Mouse (Mus musculus): ENCODE results near the gene Ccdc6. TPM values are rescaled to one million over a fixed set of nuclear protein-coding genes. Genes with fewer than 3 reads are reported as not detected.

The Ccdc6 gene
- polyA plus RNA-seq, 1 experiment from 2014 or later = 14.0 TPM

DNA sequence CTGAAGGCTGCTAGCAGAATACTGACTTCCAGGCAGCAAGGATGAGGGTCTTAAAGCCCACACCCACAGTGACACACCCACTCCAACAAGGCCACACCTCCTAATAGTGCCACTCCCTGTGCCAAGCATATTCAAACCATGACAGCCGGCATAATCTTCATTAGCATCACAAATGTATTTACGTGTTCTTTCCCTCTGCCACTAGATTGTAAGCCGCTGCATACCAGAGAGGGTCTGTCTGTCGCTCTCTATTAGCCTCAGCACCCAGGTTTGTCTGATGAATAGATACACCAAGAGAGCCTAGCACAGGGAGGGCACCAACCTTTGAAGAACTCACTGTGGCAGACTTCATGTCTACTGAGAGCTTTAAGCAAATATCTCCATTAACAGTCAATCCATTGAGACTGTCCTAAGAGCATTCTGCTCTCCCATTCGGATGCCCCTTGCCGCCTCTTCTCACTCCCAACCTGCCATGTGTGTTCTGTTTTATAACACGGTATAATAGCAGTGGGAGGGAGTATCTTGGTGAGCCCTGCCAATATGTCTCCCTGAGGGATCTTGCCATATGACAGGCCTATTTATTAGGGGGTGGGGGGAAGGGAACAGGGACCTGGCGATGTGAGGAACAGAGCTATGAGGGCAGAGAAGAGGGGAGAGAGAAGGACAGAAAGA, 30.3 kb upstream of the Ccdc6 start:
- no peak for ATAC-seq (replicated peaks; ENCODE audit: extremely low read depth, insufficient read depth, low FRiP score)
- Histone ChIP-seq H3K4me1 (ENCODE audit: control insufficient read depth, insufficient read depth, low read length) (no peaks in the 10 kb centered on the region), H3K9me3 (replicated peaks; ENCODE audit: control insufficient read depth, low read length) (peaks cover 5% of the 10 kb centered on the region), H3K4me3 (ENCODE audit: low read length) (no peak overlapping the region), H3K4me2 (ENCODE audit: low read depth, low read length) (no peak overlapping the region), H3K36me3 (ENCODE audit: control insufficient read depth, insufficient read depth) (no peaks in the 10 kb centered on the region), H3K27me3 (ENCODE audit: control insufficient read depth, insufficient read depth, low read length) (no peaks in the 10 kb centered on the region), H3K9ac (ENCODE audit: low read length) (no peak overlapping the region), H3K27ac (ENCODE audit: low read length) (no peak overlapping the region)
- 61% methylated on average over 8 of the region's 8 CpGs for WGBS

GRCm38 (mm10) chr10:70067169-70068115, 29.5 kb upstream of the Ccdc6 start:
- no peak overlapping the region for H3K9ac ChIP-seq (ENCODE audit: low read length)
- H3K27me3 ChIP-seq (ENCODE audit: control insufficient read depth, insufficient read depth, low read length) = no peaks in the 10 kb centered on the region
- WGBS = 59% methylated on average over 6 of the region's 6 CpGs
- no peak overlapping the region for H3K27ac ChIP-seq (ENCODE audit: low read length)
- no peaks in the 10 kb centered on the region for H3K36me3 ChIP-seq (ENCODE audit: control insufficient read depth, insufficient read depth)
- ATAC-seq (replicated peaks; ENCODE audit: extremely low read depth, insufficient read depth, low FRiP score) = no peak
- H3K9me3 ChIP-seq (replicated peaks; ENCODE audit: control insufficient read depth, low read length) = peaks cover 5% of the 10 kb centered on the region
- no peak overlapping the region for H3K4me2 ChIP-seq (ENCODE audit: low read depth, low read length)
- no peaks in the 10 kb centered on the region for H3K4me1 ChIP-seq (ENCODE audit: control insufficient read depth, insufficient read depth, low read length)
- no peak overlapping the region for H3K4me3 ChIP-seq (ENCODE audit: low read length)

DNA sequence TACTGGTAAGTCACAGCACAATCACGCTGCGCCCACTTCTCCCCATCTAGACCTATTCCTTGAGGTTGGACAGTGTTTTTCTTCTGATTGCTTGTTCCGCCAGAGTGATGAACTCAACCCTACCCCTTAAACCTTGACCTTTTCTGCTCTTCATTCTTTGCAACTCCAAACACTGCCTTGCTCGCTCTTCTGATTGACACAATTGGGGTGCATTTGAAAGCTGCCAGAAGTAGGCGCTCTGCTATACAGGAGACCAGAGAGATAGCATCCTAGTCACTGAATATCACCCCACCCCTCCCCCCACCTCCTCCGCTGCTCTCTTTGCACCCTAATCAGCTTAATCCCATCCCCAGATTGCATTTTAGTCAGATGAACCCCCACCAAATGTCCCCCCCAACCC, 27.6 kb upstream of the Ccdc6 start:
- ATAC-seq (replicated peaks; ENCODE audit: extremely low read depth, insufficient read depth, low FRiP score) = no peak
- WGBS = 54% methylated on average over 6 of the region's 6 CpGs
- H3K4me2 ChIP-seq (ENCODE audit: low read depth, low read length) = no peak overlapping the region
- no peaks in the 10 kb centered on the region for H3K27me3 ChIP-seq (ENCODE audit: control insufficient read depth, insufficient read depth, low read length)
- no peak overlapping the region for H3K4me3 ChIP-seq (ENCODE audit: low read length)
- H3K27ac ChIP-seq (ENCODE audit: low read length) = no peak overlapping the region
- H3K9me3 ChIP-seq (replicated peaks; ENCODE audit: control insufficient read depth, low read length) = peaks cover 5% of the 10 kb centered on the region
- no peak overlapping the region for H3K9ac ChIP-seq (ENCODE audit: low read length)
- H3K36me3 ChIP-seq (ENCODE audit: control insufficient read depth, insufficient read depth) = no peaks in the 10 kb centered on the region
- no peaks in the 10 kb centered on the region for H3K4me1 ChIP-seq (ENCODE audit: control insufficient read depth, insufficient read depth, low read length)

- no peaks in the 10 kb centered on the region for H3K27me3 ChIP-seq (ENCODE audit: control insufficient read depth, insufficient read depth, low read length)
- no peak overlapping the region for H3K4me2 ChIP-seq (ENCODE audit: low read depth, low read length)
- no peak overlapping the region for H3K27ac ChIP-seq (ENCODE audit: low read length)
- ATAC-seq (replicated peaks; ENCODE audit: extremely low read depth, insufficient read depth, low FRiP score) = no peak
- H3K36me3 ChIP-seq (ENCODE audit: control insufficient read depth, insufficient read depth) = no peaks in the 10 kb centered on the region
- H3K9ac ChIP-seq (ENCODE audit: low read length) = no peak overlapping the region
- 85% methylated on average over 4 of the region's 4 CpGs for WGBS
- no peaks in the 10 kb centered on the region for H3K4me1 ChIP-seq (ENCODE audit: control insufficient read depth, insufficient read depth, low read length)
- peaks cover 3% of the 10 kb centered on the region for H3K9me3 ChIP-seq (replicated peaks; ENCODE audit: control insufficient read depth, low read length)
- H3K4me3 ChIP-seq (ENCODE audit: low read length) = no peak overlapping the region
Observed at GRCm38 (mm10) chr10:70071334-70071733, 25.6 kb upstream of the Ccdc6 start.

GRCm38 (mm10) chr10:70077452-70077851, 19.5 kb upstream of the Ccdc6 start:
- Histone ChIP-seq H3K36me3 (ENCODE audit: control insufficient read depth, insufficient read depth) (no peaks in the 10 kb centered on the region), H3K4me1 (ENCODE audit: control insufficient read depth, insufficient read depth, low read length) (peaks cover 16% of the 10 kb centered on the region), H3K27ac (ENCODE audit: low read length) (no peak overlapping the region), H3K4me3 (ENCODE audit: low read length) (no peak overlapping the region), H3K9ac (ENCODE audit: low read length) (no peak overlapping the region), H3K4me2 (ENCODE audit: low read depth, low read length) (no peak overlapping the region), H3K9me3 (replicated peaks; ENCODE audit: control insufficient read depth, low read length) (no peaks in the 10 kb centered on the region), H3K27me3 (ENCODE audit: control insufficient read depth, insufficient read depth, low read length) (no peaks in the 10 kb centered on the region)
- 71% methylated on average over 4 of the region's 4 CpGs for WGBS
- no peak for ATAC-seq (replicated peaks; ENCODE audit: extremely low read depth, insufficient read depth, low FRiP score)

DNA sequence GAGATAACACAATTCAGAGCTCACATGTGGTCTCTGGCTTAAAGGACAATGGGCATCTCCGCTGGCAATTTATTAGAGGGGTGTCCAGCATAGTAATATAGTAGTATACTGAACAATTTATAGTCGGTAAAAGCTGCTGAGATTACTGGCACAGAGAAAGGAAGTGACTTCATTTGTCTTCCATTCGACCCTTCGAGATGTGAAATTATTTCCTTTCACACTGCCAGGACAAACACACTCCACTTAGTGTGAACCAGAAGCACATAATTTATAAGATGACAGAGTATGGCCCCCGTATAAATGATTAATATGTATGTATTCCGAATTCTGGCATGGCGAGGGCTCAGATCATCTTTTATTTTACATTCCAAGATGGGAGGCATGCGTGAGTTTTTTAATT, 16.0 kb upstream of the Ccdc6 start:
- Histone ChIP-seq H3K4me2 (ENCODE audit: low read depth, low read length) (no peak overlapping the region), H3K9ac (ENCODE audit: low read length) (no peak overlapping the region), H3K27me3 (ENCODE audit: control insufficient read depth, insufficient read depth, low read length) (no peaks in the 10 kb centered on the region), H3K4me1 (ENCODE audit: control insufficient read depth, insufficient read depth, low read length) (peaks cover 16% of the 10 kb centered on the region), H3K4me3 (ENCODE audit: low read length) (no peak overlapping the region), H3K36me3 (ENCODE audit: control insufficient read depth, insufficient read depth) (no peaks in the 10 kb centered on the region), H3K9me3 (replicated peaks; ENCODE audit: control insufficient read depth, low read length) (no peaks in the 10 kb centered on the region), H3K27ac (ENCODE audit: low read length) (peak overlapping the region; percentile 61)
- 57% methylated on average over 8 of the region's 8 CpGs for WGBS
- ATAC-seq (replicated peaks; ENCODE audit: extremely low read depth, insufficient read depth, low FRiP score) = peak; percentile 59; the same call in 1 of the 2 replicates

GRCm38 (mm10) chr10:70081564-70082175, 15.3 kb upstream of the Ccdc6 start:
- Histone ChIP-seq H3K4me3 (ENCODE audit: low read length) (no peak overlapping the region), H3K4me1 (ENCODE audit: control insufficient read depth, insufficient read depth, low read length) (peaks cover 16% of the 10 kb centered on the region), H3K4me2 (ENCODE audit: low read depth, low read length) (peak overlapping the region; percentile 42; the same call in 1 of the 2 replicates), H3K9me3 (replicated peaks; ENCODE audit: control insufficient read depth, low read length) (no peaks in the 10 kb centered on the region), H3K36me3 (ENCODE audit: control insufficient read depth, insufficient read depth) (no peaks in the 10 kb centered on the region), H3K9ac (ENCODE audit: low read length) (no peak overlapping the region), H3K27me3 (ENCODE audit: control insufficient read depth, insufficient read depth, low read length) (no peaks in the 10 kb centered on the region), H3K27ac (ENCODE audit: low read length) (peak overlapping the region; percentile 61)
- ATAC-seq (replicated peaks; ENCODE audit: extremely low read depth, insufficient read depth, low FRiP score) = peak; percentile 64
- 32% methylated on average over 19 of the region's 19 CpGs for WGBS

DNA sequence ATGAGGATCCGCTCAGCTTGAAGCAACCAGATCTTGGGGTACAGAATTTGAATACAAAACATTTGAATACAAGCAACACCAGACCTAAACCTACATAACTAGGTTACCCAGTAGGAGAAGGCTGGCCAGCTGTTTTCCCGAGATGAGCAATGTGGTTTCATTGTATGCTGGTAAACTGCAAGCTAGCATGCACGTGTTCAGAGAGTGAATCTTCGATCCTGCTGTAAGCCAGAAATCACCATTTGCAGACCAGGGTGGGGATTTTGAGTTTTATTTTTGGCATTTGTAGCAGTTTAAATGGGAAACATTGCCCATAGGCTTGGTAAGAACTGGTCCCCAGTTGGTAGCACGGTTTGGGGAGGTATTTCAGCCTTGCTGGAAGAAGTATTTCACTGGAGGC, 13.7 kb upstream of the Ccdc6 start:
- Histone ChIP-seq H3K4me3 (ENCODE audit: low read length) (no peak overlapping the region), H3K9ac (ENCODE audit: low read length) (no peak overlapping the region), H3K36me3 (ENCODE audit: control insufficient read depth, insufficient read depth) (no peaks in the 10 kb centered on the region), H3K27me3 (ENCODE audit: control insufficient read depth, insufficient read depth, low read length) (no peaks in the 10 kb centered on the region), H3K4me2 (ENCODE audit: low read depth, low read length) (no peak overlapping the region), H3K27ac (ENCODE audit: low read length) (no peak overlapping the region), H3K4me1 (ENCODE audit: control insufficient read depth, insufficient read depth, low read length) (peaks cover 16% of the 10 kb centered on the region), H3K9me3 (replicated peaks; ENCODE audit: control insufficient read depth, low read length) (peaks cover 6% of the 10 kb centered on the region)
- 87% methylated on average over 5 of the region's 5 CpGs for WGBS
- ATAC-seq (replicated peaks; ENCODE audit: extremely low read depth, insufficient read depth, low FRiP score) = no peak
